Mouse (Mus musculus) kidney, embryonic 16.5 days (tissue): ENCODE results near the gene Gm49339. TPM values are rescaled to one million over a fixed set of nuclear protein-coding genes. Genes with fewer than 3 reads are reported as not detected.
"Not testable (repeated sequence)": the region's sequence is repeated elsewhere in the genome, so short reads cannot be mapped to it uniquely, and the experiment has no call there.

Experiments
- ATAC-seq: fragments of 200-750 bp; cut with Nextera tagmentation; 2 replicates; pipeline ENCODE4 v1.8.0; 2017; ENCODE audit warnings: moderate TSS enrichment; ENCODE audit not compliant: low FRiP score, low TSS enrichment
- H3K27ac ChIP-seq: fragments of 300-500 bp; sonication (generic); 2 replicates; pipeline ENCODE4 v1.5.1; 2014; ENCODE audit warnings: low read length
- H3K27me3 ChIP-seq: fragments of 300-500 bp; sonication (generic); 2 replicates; pipeline ENCODE4 v1.6.1; 2014; ENCODE audit warnings: low read length, control low read depth, mixed read lengths; ENCODE audit not compliant: insufficient read depth
- H3K36me3 ChIP-seq: fragments of 300-500 bp; sonication (generic); 2 replicates; pipeline ENCODE4 v1.6.1; 2014; ENCODE audit warnings: low read length, control low read depth, mixed read lengths; ENCODE audit not compliant: insufficient read depth
- H3K4me1 ChIP-seq: fragments of 300-500 bp; sonication (generic); 2 replicates; pipeline ENCODE4 v1.6.1; 2014; ENCODE audit warnings: low read length, control low read depth, mixed read lengths; ENCODE audit not compliant: insufficient read depth
- H3K4me2 ChIP-seq: fragments of 300-500 bp; sonication (generic); replicated peaks from 2 replicates; pipeline ENCODE4 v1.6.1; 2014; ENCODE audit warnings: low read depth, low read length
- H3K4me3 ChIP-seq: fragments of 300-500 bp; sonication (generic); 2 replicates; pipeline ENCODE4 v1.5.1; 2014; ENCODE audit warnings: mild to moderate bottlenecking, low read length
- H3K9ac ChIP-seq: fragments of 300-500 bp; sonication (generic); replicated peaks from 2 replicates; pipeline ENCODE4 v1.6.1; 2014; ENCODE audit warnings: low read length
- H3K9me3 ChIP-seq: fragments of 300-500 bp; sonication (generic); 2 replicates; pipeline ENCODE4 v1.6.1; 2016; ENCODE audit warnings: low read length, control low read depth
- WGBS: fragments of 180-500 bp; shearing (Covaris S2); extraction: QIAGEN DNeasy Blood & Tissue Kit; methylation state at CpG from one replicate; pipeline ENCODE4 v1.1.7; 2014; 5-methylcytosine and 5-hydroxymethylcytosine counted together
- polyA plus RNA-seq: library from polyadenylated mRNA; unstranded; fragments of >200 nt; fragmentation: Nextera tagmentation; extraction: Ambion mirVana; gene quantifications from 2 replicates; pipeline ENCODE4 v1.2.1, GENCODE M21; 2015

Gm49339 gene
- polyA plus RNA-seq: 0.87 and 0.96 TPM in 2 replicates

- not testable (repeated sequence) for H3K27ac ChIP-seq, H3K4me3 ChIP-seq, H3K36me3 ChIP-seq, H3K9ac ChIP-seq, H3K4me1 ChIP-seq, H3K27me3 ChIP-seq, H3K9me3 ChIP-seq, ATAC-seq, H3K4me2 ChIP-seq
- 93% methylated on average over 1 of the region's 3 CpGs for WGBS
These were observed at the start of gene Gm49339, which contains the start of gene Lilr4b for GRCm38 (mm10) chr10:51480397-51480796. Gene Gm49339, plus strand, starts transcription at chr10:51480612. Gene Lilr4b, plus strand, starts transcription at chr10:51480632.

- no peak overlapping the region for H3K9ac ChIP-seq
- no peaks in the 10 kb centered on the region for H3K4me1 ChIP-seq
- no peak for ATAC-seq
- no peak overlapping the region for H3K27ac ChIP-seq
- no peak overlapping the region for H3K4me2 ChIP-seq
- no peak overlapping the region for H3K4me3 ChIP-seq
- no peaks in the 10 kb centered on the region for H3K36me3 ChIP-seq
- no peaks in the 10 kb centered on the region for H3K9me3 ChIP-seq
- no peaks in the 10 kb centered on the region for H3K27me3 ChIP-seq
These were observed 47.5 kb upstream of the Gm49339 start for GRCm38 (mm10) chr10:51432940-51433339.

- Histone ChIP-seq H3K4me1 (no peaks in the 10 kb centered on the region), H3K4me3 (no peak overlapping the region), H3K4me2 (no peak overlapping the region), H3K9ac (no peak overlapping the region), H3K27me3 (no peaks in the 10 kb centered on the region), H3K36me3 (no peaks in the 10 kb centered on the region), H3K27ac (no peak overlapping the region), H3K9me3 (no peaks in the 10 kb centered on the region)
- no peak for ATAC-seq
- WGBS: 84% methylated on average over 3 of the region's 3 CpGs
These were observed 44.7 kb upstream of the Gm49339 start for GRCm38 (mm10) chr10:51435684-51436083.

GRCm38 (mm10) chr10:51451610-51452009 lies 28.8 kb upstream of the Gm49339 start:
- H3K27me3 ChIP-seq: no peaks in the 10 kb centered on the region
- H3K36me3 ChIP-seq: no peaks in the 10 kb centered on the region
- no peak overlapping the region for H3K9ac ChIP-seq
- no peak for ATAC-seq
- no peak overlapping the region for H3K4me3 ChIP-seq
- no peaks in the 10 kb centered on the region for H3K9me3 ChIP-seq
- WGBS: 69% methylated on average over 4 of the region's 4 CpGs
- H3K4me2 ChIP-seq: no peak overlapping the region
- no peaks in the 10 kb centered on the region for H3K4me1 ChIP-seq
- H3K27ac ChIP-seq: no peak overlapping the region

GRCm38 (mm10) chr10:51453616-51454298 lies 26.7 kb upstream of the Gm49339 start:
- Histone ChIP-seq H3K36me3 (no peaks in the 10 kb centered on the region), H3K27ac (no peak overlapping the region), H3K4me3 (no peak overlapping the region), H3K4me2 (no peak overlapping the region), H3K9ac (no peak overlapping the region), H3K4me1 (no peaks in the 10 kb centered on the region), H3K9me3 (no peaks in the 10 kb centered on the region), H3K27me3 (no peaks in the 10 kb centered on the region)
- no peak for ATAC-seq
- WGBS: 68% methylated on average over 1 of the region's 1 CpGs

- H3K9me3 ChIP-seq: no peaks in the 10 kb centered on the region
- H3K4me1 ChIP-seq: no peaks in the 10 kb centered on the region
- no peak overlapping the region for H3K9ac ChIP-seq
- H3K27ac ChIP-seq: no peak overlapping the region
- WGBS: 57% methylated on average over 1 of the region's 1 CpGs
- no peak for ATAC-seq
- no peaks in the 10 kb centered on the region for H3K36me3 ChIP-seq
- no peaks in the 10 kb centered on the region for H3K27me3 ChIP-seq
- no peak overlapping the region for H3K4me2 ChIP-seq
- no peak overlapping the region for H3K4me3 ChIP-seq
These were observed 26.0 kb upstream of the Gm49339 start for GRCm38 (mm10) chr10:51454365-51454764.

- Histone ChIP-seq H3K4me3 (no peak overlapping the region), H3K36me3 (no peaks in the 10 kb centered on the region), H3K4me2 (no peak overlapping the region), H3K4me1 (no peaks in the 10 kb centered on the region), H3K9ac (no peak overlapping the region), H3K9me3 (no peaks in the 10 kb centered on the region), H3K27me3 (no peaks in the 10 kb centered on the region), H3K27ac (no peak overlapping the region)
- no peak for ATAC-seq
- WGBS: 91% methylated on average over 1 of the region's 1 CpGs
These were observed 24.6 kb upstream of the Gm49339 start for GRCm38 (mm10) chr10:51455762-51456161.

- H3K4me1 ChIP-seq: no peaks in the 10 kb centered on the region
- no peak overlapping the region for H3K4me2 ChIP-seq
- no peak overlapping the region for H3K9ac ChIP-seq
- H3K4me3 ChIP-seq: no peak overlapping the region
- no peaks in the 10 kb centered on the region for H3K36me3 ChIP-seq
- H3K9me3 ChIP-seq: no peaks in the 10 kb centered on the region
- no peak for ATAC-seq
- no peak overlapping the region for H3K27ac ChIP-seq
- H3K27me3 ChIP-seq: no peaks in the 10 kb centered on the region
- WGBS: 78% methylated on average over 4 of the region's 4 CpGs
These were observed 24.0 kb upstream of the Gm49339 start for GRCm38 (mm10) chr10:51456369-51456768.

GRCm38 (mm10) chr10:51463800-51464199 lies 16.6 kb upstream of the Gm49339 start:
- H3K4me1 ChIP-seq, ATAC-seq, H3K27me3 ChIP-seq, H3K9me3 ChIP-seq, H3K36me3 ChIP-seq, H3K4me2 ChIP-seq, H3K9ac ChIP-seq, H3K27ac ChIP-seq, H3K4me3 ChIP-seq: not testable (repeated sequence)
- WGBS: 52% methylated on average over 4 of the region's 4 CpGs

- not testable (repeated sequence) for H3K4me2 ChIP-seq, H3K9ac ChIP-seq, H3K9me3 ChIP-seq, H3K4me3 ChIP-seq, H3K27ac ChIP-seq, H3K27me3 ChIP-seq, H3K4me1 ChIP-seq, H3K36me3 ChIP-seq, ATAC-seq
- no CpG with 5 or more reads among the region's 2 CpGs for WGBS
These were observed 10.3 kb downstream of the Gm49339 start, which contains the start of gene Lilrb4a for GRCm38 (mm10) chr10:51490691-51491090. Gene Lilrb4a, plus strand, starts transcription at chr10:51490956.
